In genomic region chr1:187873770-187874169, GRCm38 (mm10) we compare ENCODE assay signal across 20 mouse cellular contexts.
"Had no signal": no experiment of that assay in that cellular context is flagged by ENCODE, and none has a peak within 500 bp of the region (broad histone marks: within the 10 kb centered on the region; RNA-seq: fewer than 3 reads in every experiment).

No protein-coding gene starts in this region.

- H3K9me3 ChIP-seq: kidney, embryonic 15.5 days; liver, embryonic 13.5 days; midbrain, embryonic 10.5 days; neural tube, embryonic 12.5 days; neural tube, embryonic 15.5 days had no signal

- H3K4me2 ChIP-seq: kidney, embryonic 15.5 days; liver, embryonic 13.5 days; neural tube, embryonic 12.5 days; neural tube, embryonic 15.5 days had no signal

- H3K36me3 ChIP-seq: kidney, embryonic 15.5 days; liver, embryonic 13.5 days; midbrain, embryonic 10.5 days; neural tube, embryonic 12.5 days; neural tube, embryonic 15.5 days had no signal

- H3K4me1 ChIP-seq: kidney, embryonic 15.5 days; liver, embryonic 13.5 days; midbrain, embryonic 10.5 days; neural tube, embryonic 12.5 days; neural tube, embryonic 15.5 days had no signal

- H3K4me3 ChIP-seq: kidney, embryonic 15.5 days; left cerebral cortex, adult 2 months; liver, embryonic 13.5 days; midbrain, embryonic 10.5 days; neural tube, embryonic 12.5 days; neural tube, embryonic 15.5 days had no signal

- DNase-seq: kidney, postnatal 10 days; kidney, postnatal 36 days; layer of hippocampus, postnatal 36 days; liver, embryonic 13.5 days; lung, adult 2 months; lung, postnatal 14 days; lung, postnatal 4 days; midbrain, embryonic 14.5 days; right cerebral cortex, adult 18-20 months; right cerebral cortex, postnatal 14 days; right cerebral cortex, postnatal 4 days; thymus, adult 2 months; thymus, postnatal 14 days; thymus, postnatal 4 days had no signal

- H3K27ac ChIP-seq: kidney, embryonic 15.5 days; left cerebral cortex, adult 2 months; liver, embryonic 13.5 days; midbrain, embryonic 10.5 days; neural tube, embryonic 12.5 days; neural tube, embryonic 15.5 days; stomach, postnatal 0 days had no signal

- H3K27me3 ChIP-seq: kidney, embryonic 15.5 days; liver, embryonic 13.5 days; neural tube, embryonic 12.5 days; neural tube, embryonic 15.5 days had no signal

- H3K9ac ChIP-seq: kidney, embryonic 15.5 days; liver, embryonic 13.5 days; neural tube, embryonic 12.5 days; neural tube, embryonic 15.5 days had no signal
